Mouse (Mus musculus): ENCODE results near the gene Ugt1a6b. TPM values are rescaled to one million over a fixed set of nuclear protein-coding genes. Genes with fewer than 3 reads are reported as not detected.

Gene Ugt1a6b
- total RNA-seq, 2 experiments from 2014 or later = 0.49 to 2.1 TPM

DNA sequence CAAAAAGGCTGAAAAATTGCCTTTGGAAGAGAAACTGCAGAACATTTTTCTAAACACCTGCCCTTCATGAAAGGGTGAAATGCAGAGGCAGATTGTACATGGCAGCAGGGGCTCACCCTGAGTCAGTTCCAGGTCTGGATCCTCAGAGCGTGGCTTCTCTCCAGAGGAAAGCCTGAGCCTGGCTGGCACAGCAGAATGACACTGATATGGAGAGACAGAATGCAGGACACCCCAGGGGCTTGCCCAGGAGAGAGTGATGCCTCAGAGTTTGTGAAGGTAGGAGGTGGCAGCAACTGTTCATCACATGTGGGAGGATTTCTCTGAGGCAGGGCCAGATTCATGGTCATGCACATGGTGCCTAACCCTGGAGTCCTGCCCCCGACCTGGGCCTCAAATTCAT, 96.9 kb downstream of the Ugt1a6b start:
- no peak for DNase-seq

DNA sequence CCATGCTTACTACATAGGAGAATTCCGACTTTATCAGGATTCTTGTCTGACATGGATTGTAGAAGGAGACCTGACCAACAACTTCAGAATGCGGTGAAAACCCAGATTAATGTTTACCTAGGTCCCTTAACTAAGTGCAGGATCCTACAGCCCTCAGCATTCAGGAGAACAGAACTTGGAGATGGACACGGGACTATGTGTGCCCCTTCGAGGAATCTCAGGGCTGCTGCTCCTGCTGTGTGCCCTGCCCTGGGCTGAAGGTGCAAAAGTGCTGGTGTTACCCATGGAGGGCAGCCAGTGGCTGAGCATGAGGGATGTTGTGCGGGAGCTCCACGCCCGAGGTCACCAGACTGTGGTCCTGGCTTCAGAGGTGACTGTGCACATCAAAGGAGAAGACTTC, 97.4 kb downstream of the Ugt1a6b start, which contains the start of gene Ugt1a2:
Gene Ugt1a2 (plus strand): TSS at position 146 of the 400 bp plus-strand sequence.
- DNase-seq = no peak

DNA sequence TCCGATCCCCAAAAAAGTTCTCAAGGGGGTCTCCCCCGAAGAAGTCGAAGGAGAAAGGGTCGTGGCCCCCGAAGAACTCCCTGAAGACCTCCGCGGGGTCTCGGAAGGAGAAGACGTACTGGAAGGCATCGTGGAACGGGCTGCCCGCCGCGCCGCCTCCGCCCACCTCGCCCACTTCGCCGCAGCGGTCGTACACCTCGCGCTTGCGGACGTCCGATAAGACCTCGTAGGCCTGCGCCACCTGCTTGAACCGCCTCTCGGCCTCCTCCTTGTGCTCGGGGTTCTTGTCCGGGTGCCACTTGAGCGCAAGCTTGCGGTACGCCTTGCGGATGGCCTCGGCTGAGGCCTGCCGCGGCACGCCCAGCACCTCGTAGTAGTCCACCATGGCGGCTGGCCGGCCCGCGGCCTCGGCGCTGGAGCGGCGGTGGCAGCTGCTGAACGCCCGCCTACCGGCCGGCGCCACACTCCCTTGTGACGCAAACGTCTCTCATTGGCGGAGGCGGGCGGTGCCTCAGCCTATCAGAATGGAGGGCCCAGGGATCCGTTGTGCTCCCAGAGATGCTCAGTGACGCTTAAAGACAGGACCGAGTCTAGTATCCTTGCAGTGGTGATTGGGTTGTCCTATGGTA, 102.4 kb downstream of the Ugt1a6b start, which contains the start of gene Dnajb3:
Gene Dnajb3 (minus strand): TSS at position 489 of the 629 bp plus-strand sequence.
- DNase-seq = peak; percentile 71

DNA sequence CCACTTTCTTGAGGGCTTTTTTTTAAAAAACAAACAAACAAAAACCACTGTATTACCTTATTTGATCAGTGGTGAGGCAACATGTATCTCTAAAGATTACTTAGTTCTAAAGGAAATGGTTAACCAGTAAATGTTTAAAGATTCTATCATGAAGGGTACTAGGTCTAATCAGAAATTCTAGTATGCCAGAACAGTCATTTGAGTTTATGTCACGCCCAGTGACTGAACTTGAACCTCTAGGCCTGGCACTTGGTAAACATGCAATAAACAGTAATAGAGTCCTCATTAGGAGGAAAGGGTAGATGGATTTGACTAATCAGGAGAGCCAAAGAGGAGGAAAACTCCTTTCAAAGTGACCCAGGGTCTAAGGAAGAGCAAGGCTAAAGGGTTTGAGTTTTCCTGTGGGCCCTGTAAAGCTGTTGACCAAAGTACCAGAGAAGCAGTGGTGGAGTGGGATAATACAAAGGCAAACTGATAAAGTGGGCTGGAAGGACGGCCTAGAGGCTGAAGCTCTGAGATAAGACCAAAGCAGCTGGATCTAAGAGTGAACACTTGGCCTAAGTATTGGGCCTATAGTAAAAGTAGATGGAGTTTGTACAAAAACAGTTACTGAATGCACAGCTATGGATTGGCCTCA, 103.9 kb downstream of the Ugt1a6b start:
- no peak for DNase-seq

DNA sequence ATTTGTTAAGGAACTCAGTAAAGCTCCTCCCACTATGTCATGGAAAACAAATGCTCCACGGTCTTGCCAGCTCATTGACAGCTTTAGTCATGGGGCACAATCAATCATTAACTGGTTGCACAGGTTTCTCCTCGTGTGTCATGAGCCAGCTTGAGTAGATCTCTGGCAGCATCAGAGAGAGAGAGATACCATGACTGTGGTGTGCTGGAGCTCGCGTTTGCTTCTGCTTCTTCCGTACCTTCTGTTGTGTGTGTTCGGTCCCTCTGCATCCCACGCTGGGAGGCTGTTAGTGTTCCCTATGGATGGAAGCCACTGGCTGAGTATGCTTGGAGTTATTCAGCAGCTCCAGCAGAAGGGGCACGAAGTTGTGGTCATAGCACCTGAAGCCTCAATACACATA, 108.8 kb downstream of the Ugt1a6b start, which contains the start of gene Ugt1a1:
Gene Ugt1a1 (plus strand): TSS at position 148 of the 400 bp plus-strand sequence.
- DNase-seq = no peak

DNA sequence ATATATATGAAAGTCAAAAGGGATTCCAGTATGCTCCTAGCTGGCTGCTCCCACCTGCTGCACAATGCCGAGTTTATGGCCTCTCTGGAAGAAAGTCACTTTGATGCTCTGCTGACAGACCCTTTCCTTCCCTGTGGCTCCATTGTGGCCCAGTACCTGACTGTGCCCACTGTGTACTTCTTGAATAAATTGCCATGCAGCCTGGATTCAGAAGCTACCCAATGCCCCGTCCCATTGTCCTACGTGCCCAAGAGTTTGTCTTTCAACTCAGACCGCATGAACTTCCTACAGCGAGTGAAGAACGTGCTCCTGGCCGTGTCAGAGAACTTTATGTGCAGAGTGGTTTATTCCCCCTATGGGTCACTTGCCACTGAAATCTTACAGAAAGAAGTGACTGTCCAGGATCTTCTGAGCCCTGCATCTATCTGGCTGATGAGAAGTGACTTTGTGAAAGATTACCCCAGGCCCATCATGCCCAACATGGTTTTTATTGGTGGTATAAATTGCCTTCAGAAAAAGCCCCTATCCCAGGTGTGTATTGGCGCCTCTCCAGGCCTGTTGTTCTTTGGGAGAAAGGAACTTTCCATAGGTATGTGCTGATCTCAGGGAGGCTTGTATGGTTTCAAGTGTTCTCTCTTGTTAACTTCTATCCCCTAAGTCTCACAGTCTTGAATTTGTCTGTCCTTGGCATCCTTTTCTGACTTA, 109.4 kb downstream of the Ugt1a6b start:
- DNase-seq = no peak

DNA sequence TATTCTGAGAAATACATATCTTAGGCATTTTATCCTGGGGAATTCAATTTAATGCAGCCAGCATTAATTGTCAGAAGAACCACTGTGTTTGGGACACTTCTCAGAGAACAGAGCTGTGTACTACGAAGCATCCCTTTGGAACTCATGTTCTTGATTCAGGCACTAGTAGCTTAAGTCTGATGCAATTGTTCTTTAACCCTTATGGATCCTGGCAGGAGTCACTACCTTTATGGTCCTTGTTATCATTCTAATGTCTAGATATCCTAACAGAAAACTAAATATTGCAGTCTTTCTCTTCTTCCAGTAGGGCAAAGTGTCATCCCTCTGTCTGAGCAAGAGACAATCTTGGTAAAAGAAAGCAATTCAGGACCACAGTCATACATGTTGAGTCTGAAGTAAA, 110.0 kb downstream of the Ugt1a6b start:
- DNase-seq = no peak

DNA sequence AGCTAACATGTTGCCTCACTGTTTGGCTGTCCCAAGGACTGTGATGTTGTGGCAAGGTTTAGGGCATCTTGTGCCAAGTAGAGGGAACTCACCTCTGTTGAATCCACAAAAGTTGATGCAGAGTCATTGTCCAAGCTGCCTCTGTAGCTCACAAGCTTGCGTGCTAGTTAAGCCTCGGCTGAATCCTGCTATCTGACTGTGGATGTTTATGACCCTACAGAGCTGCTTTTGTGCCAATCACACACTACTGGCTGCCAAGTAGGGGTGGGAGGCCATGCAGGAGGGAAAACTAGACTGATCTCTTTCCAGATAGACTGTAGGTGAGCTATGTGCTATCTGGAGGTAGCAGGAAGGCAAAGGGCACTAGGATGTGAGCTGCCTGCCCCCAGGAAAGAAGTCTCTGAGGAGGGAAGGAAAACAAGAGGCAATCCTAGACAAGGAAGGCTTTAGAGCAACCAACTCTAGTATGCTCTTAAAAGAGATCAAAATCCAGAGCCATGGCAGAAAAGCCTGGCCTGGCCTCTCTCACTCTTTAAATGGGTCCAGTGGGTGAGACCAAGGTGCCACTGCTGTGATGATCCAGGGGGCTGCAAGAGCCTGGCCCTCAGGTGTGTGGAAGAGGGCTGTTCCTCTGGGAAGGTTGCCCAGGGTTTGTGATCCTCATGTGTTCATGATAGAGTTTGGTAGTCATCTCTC, 110.9 kb downstream of the Ugt1a6b start:
- DNase-seq = peak; percentile 9

DNA sequence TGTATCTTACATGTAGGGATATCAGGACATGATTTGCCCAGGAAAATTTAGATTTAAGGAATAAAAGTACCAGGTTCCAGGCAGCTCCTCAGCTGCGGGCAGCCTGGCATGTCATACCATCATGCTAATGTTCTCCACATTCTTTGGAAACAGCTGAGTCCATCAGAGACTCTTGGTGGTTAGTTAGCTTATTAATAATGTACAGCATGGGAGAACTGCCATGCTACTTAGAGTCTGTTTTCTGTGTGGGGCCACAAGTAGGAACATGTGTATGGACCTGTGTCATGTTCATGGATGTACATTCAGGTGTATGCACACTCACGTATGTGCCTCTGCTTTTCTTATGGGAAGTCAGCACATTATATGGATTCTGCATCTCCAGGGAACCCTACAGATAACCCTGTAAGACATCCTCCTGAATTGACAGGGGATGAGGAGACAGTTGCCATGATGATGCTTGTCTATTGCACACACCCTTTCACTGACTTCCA, 111.5 kb downstream of the Ugt1a6b start:
- no peak for DNase-seq

DNA sequence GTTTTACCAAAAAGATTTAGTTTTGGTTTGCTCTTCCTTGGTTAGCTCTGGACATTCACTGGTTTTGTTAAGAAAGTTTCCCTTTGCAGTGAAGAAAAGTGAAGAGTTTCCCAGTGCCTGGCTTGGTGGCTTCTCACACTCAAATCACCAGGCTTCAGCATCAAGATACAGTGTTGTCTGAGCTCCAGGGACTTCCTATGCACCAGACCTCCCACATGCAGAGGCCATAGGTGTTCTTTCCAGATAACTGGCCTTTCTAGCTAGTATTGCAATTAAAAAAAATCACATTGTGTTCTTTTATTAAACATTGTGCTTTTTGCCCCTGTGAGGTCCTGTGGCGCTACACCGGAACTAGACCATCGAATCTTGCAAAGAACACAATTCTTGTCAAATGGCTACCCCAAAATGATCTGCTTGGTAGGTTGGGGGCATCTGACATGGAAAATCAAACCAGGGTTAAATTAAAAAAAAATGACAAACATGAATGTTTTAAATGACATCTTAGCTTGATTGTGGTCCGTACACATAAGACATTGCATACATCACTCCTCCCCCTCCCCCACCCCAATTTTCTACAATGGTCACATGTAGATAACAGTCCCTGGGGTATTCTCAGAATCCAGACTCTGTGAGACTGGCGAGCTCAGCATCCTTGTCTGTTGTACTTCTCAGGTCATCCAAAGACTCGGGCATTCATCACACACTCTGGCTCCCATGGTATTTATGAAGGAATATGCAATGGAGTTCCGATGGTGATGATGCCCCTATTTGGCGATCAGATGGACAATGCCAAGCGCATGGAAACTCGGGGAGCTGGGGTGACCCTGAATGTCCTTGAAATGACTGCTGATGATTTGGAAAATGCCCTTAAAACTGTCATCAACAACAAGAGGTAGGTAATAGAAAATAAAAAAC, 112.7 kb downstream of the Ugt1a6b start:
- DNase-seq = peak; percentile 7

DNA sequence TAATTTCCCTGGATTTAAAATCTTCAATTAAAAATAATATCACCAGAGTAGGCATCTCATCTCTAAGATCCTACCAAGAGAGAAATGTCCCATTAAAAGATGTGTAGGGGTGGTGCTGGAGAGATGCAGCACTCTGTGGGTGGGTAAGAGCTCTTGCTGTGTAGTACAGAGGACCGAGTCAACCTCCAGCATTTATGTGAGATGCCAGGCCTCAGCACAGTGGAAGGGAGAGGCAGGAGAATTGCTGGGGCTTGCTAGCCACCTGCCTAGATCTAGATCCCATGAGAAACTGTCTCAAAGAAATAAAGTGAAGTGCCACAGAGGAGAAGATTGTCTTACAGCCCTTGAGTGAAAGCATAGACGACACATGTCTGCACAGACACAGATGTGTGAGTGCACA, 113.5 kb downstream of the Ugt1a6b start:
- peak; percentile 4 for DNase-seq

DNA sequence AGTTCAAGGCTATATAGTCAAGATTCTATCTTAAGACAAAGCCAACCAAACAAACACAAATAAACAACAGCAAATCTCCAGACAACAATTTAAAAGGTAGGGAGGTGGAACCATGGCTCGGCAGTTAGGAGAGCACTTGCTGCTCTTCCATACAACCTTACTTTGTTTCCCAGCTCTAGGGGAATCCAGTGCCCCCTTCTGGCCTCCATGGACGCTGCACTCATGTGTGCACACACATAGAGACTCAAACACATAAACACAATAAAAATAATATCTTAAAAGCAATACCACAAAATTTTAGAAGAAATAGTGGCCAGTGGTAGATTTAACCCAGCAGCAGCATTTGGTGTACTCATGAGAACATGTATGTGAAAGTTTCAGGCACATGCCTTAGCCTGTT, 114.1 kb downstream of the Ugt1a6b start:
- DNase-seq = no peak

DNA sequence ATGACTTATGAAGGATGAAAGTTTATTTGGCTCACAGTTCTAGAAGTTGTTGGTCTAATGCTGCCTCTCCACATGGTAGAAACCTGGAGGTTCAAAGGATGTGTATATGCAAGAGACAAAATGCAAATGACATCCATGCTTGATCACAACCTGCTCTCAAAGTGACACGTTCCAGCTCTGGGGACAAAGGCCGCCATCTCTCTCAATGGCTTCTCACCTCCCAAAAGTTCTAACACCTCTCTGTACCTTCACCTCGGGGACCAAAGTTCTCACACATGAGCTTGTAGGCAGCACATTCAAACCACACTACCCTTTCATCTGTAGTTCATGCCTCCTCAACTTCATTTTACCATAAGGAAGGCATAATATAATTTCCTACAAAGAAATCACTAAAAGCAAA, 114.5 kb downstream of the Ugt1a6b start:
- peak; percentile 4 for DNase-seq

DNA sequence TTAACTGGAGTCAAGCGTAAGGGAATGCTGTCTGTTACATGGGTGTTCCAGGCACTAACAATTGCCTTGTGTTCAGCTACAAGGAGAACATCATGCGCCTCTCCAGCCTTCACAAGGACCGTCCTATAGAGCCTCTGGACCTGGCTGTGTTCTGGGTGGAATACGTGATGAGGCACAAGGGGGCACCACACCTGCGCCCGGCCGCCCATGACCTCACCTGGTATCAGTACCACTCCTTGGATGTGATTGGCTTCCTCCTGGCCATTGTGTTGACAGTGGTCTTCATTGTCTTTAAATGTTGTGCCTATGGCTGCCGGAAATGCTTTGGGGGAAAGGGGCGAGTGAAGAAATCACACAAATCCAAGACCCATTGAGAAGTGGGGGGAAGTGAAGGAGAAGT, 115.0 kb downstream of the Ugt1a6b start:
- peak; percentile 10 for DNase-seq

DNA sequence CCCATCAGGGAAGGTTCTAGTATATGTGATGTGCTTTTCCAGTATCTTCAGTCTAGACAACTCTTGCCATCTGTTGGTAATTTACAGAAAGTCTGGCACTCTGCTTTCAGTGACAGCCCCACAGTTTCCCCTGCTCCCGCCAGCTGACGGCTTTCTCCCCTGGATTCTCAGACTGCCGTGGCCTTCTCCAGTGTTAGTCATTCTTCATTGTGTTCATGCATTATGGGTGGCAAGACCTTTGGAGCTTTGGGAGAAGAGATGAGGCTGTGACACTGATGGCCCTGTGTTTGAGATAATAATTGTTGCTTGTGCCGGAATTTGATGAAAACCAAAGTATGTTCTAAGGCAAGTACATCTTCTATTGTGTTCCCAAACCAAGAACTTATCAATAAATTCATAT, 115.5 kb downstream of the Ugt1a6b start:
- DNase-seq = peak; percentile 3

DNA sequence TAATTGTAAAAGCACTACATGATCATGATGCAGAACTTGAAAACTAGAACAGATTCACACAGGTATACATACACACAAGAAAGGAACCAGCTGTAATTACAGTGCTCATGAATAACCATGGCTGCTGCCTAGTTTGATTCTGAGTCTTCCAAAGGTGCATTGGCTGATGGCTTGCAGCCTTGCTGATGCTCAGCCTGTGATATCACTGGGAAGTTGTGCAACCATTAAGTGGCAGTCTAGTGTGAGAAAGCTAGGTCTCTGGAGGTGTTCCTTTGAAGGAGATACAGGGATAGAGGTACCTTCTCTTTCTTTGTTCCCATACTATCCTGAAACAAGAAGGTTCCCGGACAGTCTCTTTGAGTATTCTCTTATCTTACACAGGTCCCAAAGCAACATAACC, 116.0 kb downstream of the Ugt1a6b start:
- DNase-seq = peak; percentile 8

DNA sequence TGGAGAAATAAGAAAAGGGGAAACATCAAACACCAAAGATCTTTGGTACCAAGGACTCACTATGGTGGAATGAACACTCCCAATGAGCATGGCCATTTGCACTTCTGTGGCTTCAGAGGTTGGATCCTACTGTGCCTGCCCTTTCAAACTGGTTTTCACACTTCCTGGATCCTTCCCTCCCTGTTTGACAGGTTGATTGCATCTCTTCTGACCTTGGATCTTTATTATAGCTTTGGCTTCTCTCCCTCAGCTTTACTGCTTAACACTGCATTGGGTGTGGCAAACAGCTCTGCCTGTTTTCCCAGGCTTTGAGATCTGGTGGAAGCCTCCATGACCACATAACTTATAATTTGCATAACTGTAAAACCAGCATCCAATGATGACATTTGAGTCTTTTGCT, 117.3 kb downstream of the Ugt1a6b start:
- DNase-seq = peak; percentile 12

DNA sequence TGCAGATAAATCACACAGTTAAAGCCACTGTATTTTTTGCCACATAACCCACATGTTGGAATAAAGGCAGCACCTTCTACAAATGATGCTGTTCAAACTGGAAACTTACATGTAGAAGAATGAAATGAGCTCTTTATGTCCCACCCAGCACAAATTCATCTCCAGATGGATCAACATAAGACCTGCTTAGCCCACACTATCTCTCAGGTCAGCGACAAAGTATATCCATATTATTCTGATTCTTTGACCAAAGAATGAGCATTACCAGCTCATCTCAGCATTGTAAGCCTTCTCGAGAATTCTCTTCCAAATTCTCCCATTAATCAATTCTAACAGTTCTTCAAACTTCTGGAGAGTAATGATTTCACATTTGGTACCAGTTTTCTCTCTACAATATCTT, 119.2 kb downstream of the Ugt1a6b start:
- DNase-seq = no peak

DNA sequence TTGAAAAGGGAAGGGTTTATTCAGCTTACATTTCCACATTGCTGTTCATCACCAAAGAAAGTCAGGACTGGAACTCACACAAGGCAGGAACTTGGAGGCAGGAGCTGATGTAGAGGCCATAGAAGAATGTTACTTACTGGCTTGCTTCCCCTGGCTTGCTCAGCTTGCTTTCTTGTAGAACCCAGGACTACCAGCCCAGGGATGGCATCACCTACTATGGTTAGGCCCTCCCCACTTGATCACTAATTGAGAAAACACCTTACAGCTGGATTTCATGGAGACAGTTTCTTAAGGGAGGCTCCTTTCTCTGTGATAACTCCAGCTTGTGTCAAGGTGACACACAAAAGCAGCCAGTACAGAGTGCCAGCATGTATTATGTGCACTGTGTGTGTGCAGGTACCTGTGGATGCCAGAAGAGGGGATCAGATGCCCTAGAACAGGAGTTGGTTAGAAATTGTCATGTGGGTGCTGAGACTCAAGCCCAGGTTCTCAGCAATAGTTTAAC, 120.0 kb downstream of the Ugt1a6b start:
- DNase-seq = peak; percentile 6

DNA sequence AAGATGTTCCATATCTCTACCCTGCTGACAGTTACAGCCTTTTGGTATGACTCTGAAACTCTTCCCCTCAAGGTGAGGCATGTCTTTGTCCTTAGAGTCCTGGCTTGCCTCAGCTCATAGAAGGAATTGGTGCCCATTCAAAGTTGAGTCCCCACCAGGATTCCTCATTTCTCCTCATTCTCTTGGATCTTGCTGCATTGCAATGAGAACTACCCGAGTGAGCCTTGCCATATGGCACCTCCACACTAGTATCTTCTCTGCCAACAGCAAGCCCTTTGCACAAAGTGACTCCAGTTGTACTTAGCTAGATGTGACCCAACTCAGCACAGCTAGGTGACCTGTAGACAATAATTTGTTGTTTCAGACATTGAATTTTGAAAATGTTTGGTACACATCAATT, 120.5 kb downstream of the Ugt1a6b start:
- DNase-seq = peak; percentile 10
